In the genomic region with DNA sequence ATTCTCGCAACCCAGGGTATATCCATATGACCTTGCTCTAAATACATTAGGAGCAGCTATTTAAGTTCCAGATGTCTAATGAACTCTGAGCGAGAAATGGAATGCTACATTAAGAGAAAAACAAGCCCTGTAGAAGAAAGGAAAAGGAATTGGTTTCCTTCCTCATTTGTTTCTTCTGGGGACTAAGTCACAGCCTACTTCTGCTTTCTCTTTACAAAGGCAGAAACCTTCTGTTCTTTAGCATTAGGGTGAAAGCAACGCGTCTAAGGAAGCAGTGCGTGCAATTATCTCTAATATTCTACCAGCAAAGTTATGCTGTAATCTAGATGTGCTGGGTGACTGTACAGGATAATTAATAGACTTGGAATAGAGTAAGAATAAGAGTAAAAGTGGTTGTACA, we compare ENCODE assay signal across 24 mouse cellular contexts. TPM values are rescaled to one million over a fixed set of nuclear protein-coding genes. Genes with fewer than 3 reads are reported as not detected.
DNase-seq lines count a peak whose midpoint lies in the region; ATAC-seq and TF ChIP-seq lines count a peak whose summit lies in the region.
"Had no signal": no experiment of that assay in that cellular context is flagged by ENCODE, and none has a peak within 500 bp of the region (broad histone marks: within the 10 kb centered on the region; RNA-seq: fewer than 3 reads in every experiment).

No protein-coding gene starts in this region.

- TF ChIP-seq RAD21 in MEL (IDR thresholded peaks at IDR 0.05; ENCODE audit: low read depth, low read length) = no peak

- TF ChIP-seq EP300 in MEL (IDR thresholded peaks at IDR 0.05; ENCODE audit: low read depth in 1 of 2, low read length in 2 of 2) = no peak

- TF ChIP-seq POLR2A in MEL (IDR thresholded peaks at IDR 0.05; ENCODE audit: control insufficient read depth in 1 of 2, insufficient read depth in 1 of 2, low read depth in 1 of 2, low read length in 2 of 2, poor library complexity in 1 of 2) = no peak

- H3K4me2 ChIP-seq in heart, embryonic 12.5 days = no peak overlapping the region
- H3K4me2 ChIP-seq: embryonic facial prominence, embryonic 12.5 days; forebrain, embryonic 13.5 days had no signal

- peak; percentile 23 for DNase-seq in MEL (ENCODE audit: low read depth, low spot score)
- DNase-seq in kidney, postnatal 10 days = no peak
- DNase-seq in cerebellum, adult 11 months = no peak
- DNase-seq: adrenal gland, adult 8-10 months; adrenal gland, postnatal 14 days; adrenal gland, postnatal 36 days; cerebellum, adult 18-20 months; cerebellum, adult 8-10 months; cerebellum, adult 9-11 months; cerebellum, postnatal 14 days; cerebellum, postnatal 36 days had no signal

- H3K4me1 ChIP-seq in MEL (ENCODE audit: control insufficient read depth in 1 of 2, insufficient read depth in 2 of 2, low read length in 2 of 2) = no peaks in the 10 kb centered on the region
- H3K4me1 ChIP-seq in heart, embryonic 12.5 days (replicated peaks) = no peaks in the 10 kb centered on the region
- H3K4me1 ChIP-seq: embryonic facial prominence, embryonic 10.5 days; embryonic facial prominence, embryonic 12.5 days; forebrain, embryonic 13.5 days had no signal

- peak; percentile 74 for ATAC-seq in granulocyte monocyte progenitor cell, adult 5-6 weeks (replicated peaks; ENCODE audit: poor library complexity, severe bottlenecking)
- ATAC-seq in megakaryocyte progenitor cell, adult 5-6 weeks (replicated peaks; ENCODE audit: poor library complexity) = peak; percentile 76
- ATAC-seq in heart, embryonic 12.5 days (ENCODE audit: insufficient number of reproducible peaks, low FRiP score) = no peak
- ATAC-seq: activated CD4-positive, CD25-positive, alpha-beta regulatory T cell, adult 4 months; forebrain, embryonic 13.5 days; forebrain, embryonic 16.5 days; Patski had no signal

- 80% methylated on average over 5 of the region's 5 CpGs for whole genome bisulfite sequencing in heart, embryonic 12.5 days

- H3K36me3 ChIP-seq in MEL (ENCODE audit: control insufficient read depth in 1 of 2, insufficient read depth in 2 of 2, low read length in 2 of 2) = no peaks in the 10 kb centered on the region
- no peaks in the 10 kb centered on the region for H3K36me3 ChIP-seq in heart, embryonic 12.5 days
- H3K36me3 ChIP-seq: embryonic facial prominence, embryonic 10.5 days; embryonic facial prominence, embryonic 12.5 days; G1E had no signal

- no peak for TF ChIP-seq CTCF in MEL (IDR thresholded peaks at IDR 0.05 in 2 of 3, conservative IDR thresholded peaks at IDR 0.05 in 1 of 3; ENCODE audit: control insufficient read depth in 1 of 3, insufficient read depth in 1 of 3, low read depth in 2 of 3, low read length in 3 of 3, poor library complexity in 1 of 3, severe bottlenecking in 1 of 3)

- peaks cover 0 to 2% of the 10 kb centered on the region in 2 experiments; a peak in 2 of 4 replicates for H3K27me3 ChIP-seq in MEL (ENCODE audit: control insufficient read depth in 1 of 2, insufficient read depth in 2 of 2, low read length in 2 of 2)
- H3K27me3 ChIP-seq in heart, embryonic 12.5 days (replicated peaks) = no peaks in the 10 kb centered on the region
- H3K27me3 ChIP-seq: embryonic facial prominence, embryonic 12.5 days; forebrain, embryonic 13.5 days had no signal

- H3K9me3 ChIP-seq in MEL (replicated peaks; ENCODE audit: insufficient read depth, low read length) = no peaks in the 10 kb centered on the region
- no peaks in the 10 kb centered on the region for H3K9me3 ChIP-seq in heart, embryonic 12.5 days (replicated peaks)
- H3K9me3 ChIP-seq: embryonic facial prominence, embryonic 10.5 days; embryonic facial prominence, embryonic 12.5 days; forebrain, embryonic 13.5 days; G1E had no signal

- no peaks in the 10 kb centered on the region for H3K79me2 ChIP-seq in MEL (ENCODE audit: control insufficient read depth, insufficient read depth, low read length, poor library complexity)

- no peak overlapping the region for H3K27ac ChIP-seq in MEL (ENCODE audit: control insufficient read depth, low read depth, low read length)
- no peak overlapping the region for H3K27ac ChIP-seq in heart, embryonic 12.5 days (ENCODE audit: poor library complexity, severe bottlenecking)
- H3K27ac ChIP-seq: embryonic facial prominence, embryonic 10.5 days; embryonic facial prominence, embryonic 12.5 days; forebrain, embryonic 13.5 days had no signal

- H3K4me3 ChIP-seq in MEL (ENCODE audit: control insufficient read depth in 1 of 2, insufficient read depth in 1 of 2, low read depth in 2 of 2, low read length in 2 of 2) = no peak overlapping the region
- no peak overlapping the region for H3K4me3 ChIP-seq in heart, embryonic 12.5 days
- H3K4me3 ChIP-seq: embryonic facial prominence, embryonic 10.5 days; embryonic facial prominence, embryonic 12.5 days; forebrain, embryonic 13.5 days had no signal

- H3K9ac ChIP-seq in MEL (ENCODE audit: control insufficient read depth, low read depth, low read length, poor library complexity, severe bottlenecking) = no peak overlapping the region
- H3K9ac ChIP-seq in heart, embryonic 12.5 days = no peak overlapping the region
- H3K9ac ChIP-seq: embryonic facial prominence, embryonic 12.5 days; forebrain, embryonic 13.5 days had no signal

TF ChIP-seq in MEL, 35 proteins besides CTCF, POLR2A, EP300 and RAD21:
- no peak for TF ChIP-seq MAFK (IDR thresholded peaks at IDR 0.05; ENCODE audit: borderline replicate concordance, low read depth, low read length)
- no peak for TF ChIP-seq TAL1 (IDR thresholded peaks at IDR 0.05; ENCODE audit: low read length)
- no peak for TF ChIP-seq MAX (IDR thresholded peaks at IDR 0.05; ENCODE audit: low read length)
- no peak for TF ChIP-seq MEF2A (IDR thresholded peaks at IDR 0.05; ENCODE audit: extremely low read depth, insufficient replicate concordance, low read depth, low read length, poor library complexity, severe bottlenecking)
- no peak for TF ChIP-seq MAZ (IDR thresholded peaks at IDR 0.05; ENCODE audit: low read depth, low read length)
- TF ChIP-seq MYB (IDR thresholded peaks at IDR 0.05; ENCODE audit: low read depth, low read length) = no peak
- no peak for TF ChIP-seq POLR2AphosphoS2 (IDR thresholded peaks at IDR 0.05; ENCODE audit: low read length)
- TF ChIP-seq RCOR1 (IDR thresholded peaks at IDR 0.05; ENCODE audit: low read depth, low read length) = no peak
- TF ChIP-seq TBP (IDR thresholded peaks at IDR 0.05; ENCODE audit: low read depth, low read length) = no peak
- no peak for TF ChIP-seq MXI1 (IDR thresholded peaks at IDR 0.05; ENCODE audit: low read depth, low read length)
- no peak for TF ChIP-seq ZKSCAN1 (IDR thresholded peaks at IDR 0.05; ENCODE audit: low read depth, low read length)
- TF ChIP-seq TCF12 (IDR thresholded peaks at IDR 0.05; ENCODE audit: low read depth, low read length) = no peak

RNA-seq across cellular contexts. Expression of a gene that starts 14.9 kb away (rescaled TPM):
- total RNA-seq in MEL (2012; rRNA removed) = not detected in 2 replicates
- polyA plus RNA-seq in MEL (2012; ENCODE audit: insufficient read depth in 1 of 2, insufficient read length in 2 of 2, low read depth in 1 of 2, low replicate concordance in 2 of 2, missing spikeins in 1 of 2) = not detected
- not detected in 2 replicates for total RNA-seq in granulocyte monocyte progenitor cell, adult 5-6 weeks (2014; fragmentation: Nextera tagmentation)
- total RNA-seq in granulocyte monocyte progenitor cell, adult 5-6 weeks (2017) = not detected in 2 replicates
- total RNA-seq in megakaryocyte progenitor cell, adult 5-6 weeks (2015) = not detected in 2 replicates
- total RNA-seq in megakaryocyte progenitor cell, adult 5-6 weeks (2017) = not detected in 2 replicates
- 0.60 and 0.74 TPM in 2 replicates for polyA plus RNA-seq in heart, embryonic 12.5 days (2016; fragmentation: Nextera tagmentation; extraction: Ambion mirVana)
- total RNA-seq: adrenal gland, adult 18-20 months; adrenal gland, adult 8-10 months; adrenal gland, postnatal 14 days; adrenal gland, postnatal 36 days; G1E had no signal
- polyA plus RNA-seq: activated CD4-positive, CD25-positive, alpha-beta regulatory T cell, adult 4 months; C2C12; cortical plate, adult 2 months; G1E; Patski had no signal
